Mouse (Mus musculus): ENCODE data around the gene Bckdha.

DNA sequence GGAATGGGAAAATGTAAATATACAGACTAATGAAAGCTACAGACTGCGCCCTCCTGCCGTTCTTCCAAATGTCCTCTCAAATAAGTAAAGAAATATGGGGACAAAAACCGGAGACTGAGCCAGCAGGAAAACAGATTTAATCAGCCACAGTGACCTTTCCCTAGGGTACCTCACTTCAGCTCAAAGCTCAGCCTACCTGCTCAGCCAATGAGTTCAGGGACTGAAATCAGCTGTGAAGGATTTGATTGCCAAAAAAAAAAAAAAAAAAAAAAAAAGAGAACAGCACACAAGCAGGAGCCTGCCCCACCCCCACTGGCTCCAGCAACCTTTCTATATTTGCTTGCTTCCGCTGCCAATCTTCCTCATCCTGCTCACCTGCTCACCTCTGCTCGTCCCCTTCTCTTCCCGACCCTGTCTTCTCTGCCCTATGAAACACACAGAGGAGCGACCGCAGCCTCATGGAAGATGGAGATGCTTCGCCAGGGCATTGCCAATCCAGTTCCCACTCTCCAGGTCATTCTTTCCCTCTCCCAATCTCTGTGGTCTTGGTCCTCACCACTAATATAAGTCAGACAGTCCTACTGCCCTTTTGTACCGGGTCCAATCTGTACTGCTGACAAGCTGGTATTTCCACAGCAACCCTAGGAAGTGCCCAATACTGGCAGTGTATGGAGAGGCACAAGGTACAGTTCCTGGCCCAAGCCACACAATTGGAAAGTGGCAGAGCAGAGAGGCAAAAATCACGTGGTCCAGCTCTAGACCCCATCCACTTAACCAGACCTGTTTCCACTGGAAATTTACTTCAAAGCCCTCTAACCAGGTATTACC, 3.0 kb downstream of the Bckdha start:
- TF ChIP-seq CTCF (IDR thresholded peaks at IDR 0.05; ENCODE audit: low read depth) (no peak), EP300 (IDR thresholded peaks at IDR 0.05; ENCODE audit: low read depth) (no peak; the same call in 1 of the 2 replicates)

All from liver, postnatal 0 days (tissue).